Comparison of ENCODE assay signal across 12 mouse cellular contexts in genomic region chr10:86100281-86100851, GRCm38 (mm10).
DNase-seq lines count a peak whose midpoint lies in the region; ATAC-seq and TF ChIP-seq lines count a peak whose summit lies in the region.
"Had no signal": no experiment of that assay in that cellular context is flagged by ENCODE, and none has a peak within 500 bp of the region (broad histone marks: within the 10 kb centered on the region; RNA-seq: fewer than 3 reads in every experiment).

No protein-coding gene starts in this region.

- TF ChIP-seq EP300 in heart, adult 2 months (IDR thresholded peaks at IDR 0.05; ENCODE audit: insufficient read depth, low read depth, low read length), result no peak

- H3K9ac ChIP-seq in heart, adult 2 months (ENCODE audit: low read depth, low read length), result no peak overlapping the region
- H3K9ac ChIP-seq in heart, embryonic 11.5 days (ENCODE audit: low read depth, low read length), result no peak overlapping the region
- H3K9ac ChIP-seq in midbrain, postnatal 0 days (replicated peaks; ENCODE audit: low read length, poor library complexity, severe bottlenecking), result no peak overlapping the region
- H3K9ac ChIP-seq in midbrain, embryonic 13.5 days (replicated peaks), result no peak overlapping the region

- no peaks in the 10 kb centered on the region for H3K79me2 ChIP-seq in heart, adult 2 months (replicated peaks; ENCODE audit: control insufficient read depth, insufficient read depth, low read length)

- H3K4me2 ChIP-seq in heart, embryonic 11.5 days, result no peak overlapping the region
- no peak overlapping the region for H3K4me2 ChIP-seq in midbrain, postnatal 0 days (ENCODE audit: low read depth, low read length, poor library complexity, severe bottlenecking)
- H3K4me2 ChIP-seq in midbrain, embryonic 13.5 days (replicated peaks), result no peak overlapping the region

- peak; percentile 39 to 79 for DNase-seq in heart, adult 2 months
- DNase-seq in midbrain, postnatal 0 days (ENCODE audit: low spot score), result peak; percentile 44
- peak; percentile 15 for DNase-seq in brain, embryonic 14.5 days (ENCODE audit: low read depth)
- peak; percentile 21 for DNase-seq in skeletal muscle tissue, adult 2 months (ENCODE audit: low read depth, low spot score)
- no peak for DNase-seq in kidney, postnatal 4 days
- DNase-seq: kidney, postnatal 25 days; right cerebral cortex, adult 18-20 months; thymus, adult 2 months had no signal

- WGBS in heart, adult 2 months, result 67% methylated on average over 3 of the region's 3 CpGs
- WGBS in heart, embryonic 11.5 days (ENCODE audit: insufficient replicate concordance), result 83% methylated on average over 3 of the region's 3 CpGs
- WGBS in midbrain, postnatal 0 days, result 65% methylated on average over 3 of the region's 3 CpGs
- 72% methylated on average over 3 of the region's 3 CpGs for WGBS in midbrain, embryonic 13.5 days

- no peak for ATAC-seq in heart, embryonic 11.5 days (replicated peaks; ENCODE audit: insufficient number of reproducible peaks, low FRiP score, low TSS enrichment)
- no peak for ATAC-seq in midbrain, postnatal 0 days (ENCODE audit: low FRiP score)
- no peak for ATAC-seq in midbrain, embryonic 13.5 days

- H3K9me3 ChIP-seq in heart, embryonic 11.5 days (replicated peaks; ENCODE audit: control insufficient read depth, low read length), result peaks cover 10% of the 10 kb centered on the region; the same call in 1 of the 2 replicates
- H3K9me3 ChIP-seq in midbrain, postnatal 0 days (ENCODE audit: low read length), result 0 out of 2 replicates have a peak, but pooled peaks cover 4% of the 10 kb centered on the region
- peaks cover 6% of the 10 kb centered on the region; the same call in 1 of the 2 replicates for H3K9me3 ChIP-seq in midbrain, embryonic 13.5 days
- H3K9me3 ChIP-seq: G1E had no signal

- no peaks in the 10 kb centered on the region for H3K36me3 ChIP-seq in heart, adult 2 months (ENCODE audit: control insufficient read depth, insufficient read depth, low read length)
- H3K36me3 ChIP-seq in heart, embryonic 11.5 days (ENCODE audit: control insufficient read depth, insufficient read depth, low read length), result no peaks in the 10 kb centered on the region
- no peaks in the 10 kb centered on the region for H3K36me3 ChIP-seq in midbrain, postnatal 0 days (ENCODE audit: insufficient read depth, low read length)
- H3K36me3 ChIP-seq in midbrain, embryonic 13.5 days, result peaks cover 6% of the 10 kb centered on the region; the same call in 1 of the 2 replicates
- H3K36me3 ChIP-seq: G1E had no signal

- H3K4me1 ChIP-seq in heart, adult 2 months (ENCODE audit: control insufficient read depth, insufficient read depth, low read length), result no peaks in the 10 kb centered on the region; the same call in 1 of the 2 replicates
- H3K4me1 ChIP-seq in heart, embryonic 11.5 days (ENCODE audit: control insufficient read depth, insufficient read depth, low read length), result peaks cover 3% of the 10 kb centered on the region; the same call in 1 of the 2 replicates
- no peaks in the 10 kb centered on the region for H3K4me1 ChIP-seq in midbrain, postnatal 0 days (ENCODE audit: insufficient read depth, low read length)
- H3K4me1 ChIP-seq in midbrain, embryonic 13.5 days (replicated peaks), result no peaks in the 10 kb centered on the region

- intact Hi-C loops in heart, adult 2 months (cut with DNase I), result no loop called here

- H3K27ac ChIP-seq in heart, adult 2 months, result no peak overlapping the region
- no peak overlapping the region for H3K27ac ChIP-seq in heart, embryonic 11.5 days (ENCODE audit: low read depth, low read length)
- no peak overlapping the region for H3K27ac ChIP-seq in midbrain, postnatal 0 days (ENCODE audit: low read depth, low read length)
- no peak overlapping the region for H3K27ac ChIP-seq in midbrain, embryonic 13.5 days
- H3K27ac ChIP-seq: macrophage had no signal

- no peak for TF ChIP-seq CTCF in heart, adult 2 months (IDR thresholded peaks at IDR 0.05)
- no peak for TF ChIP-seq CTCF in midbrain, postnatal 0 days (IDR thresholded peaks at IDR 0.05)
- TF ChIP-seq CTCF in brain, embryonic 14.5 days (IDR thresholded peaks at IDR 0.05; ENCODE audit: borderline replicate concordance, extremely low read depth, insufficient read depth, insufficient read length), result no peak

- no peak overlapping the region for H3K4me3 ChIP-seq in heart, adult 2 months
- H3K4me3 ChIP-seq in heart, embryonic 11.5 days (ENCODE audit: low read depth, low read length), result no peak overlapping the region
- H3K4me3 ChIP-seq in midbrain, postnatal 0 days (ENCODE audit: low read depth, low read length), result no peak overlapping the region
- H3K4me3 ChIP-seq in midbrain, embryonic 13.5 days (replicated peaks), result no peak overlapping the region

- H3K27me3 ChIP-seq in heart, adult 2 months (ENCODE audit: control insufficient read depth, insufficient read depth, low read length), result no peaks in the 10 kb centered on the region
- no peaks in the 10 kb centered on the region for H3K27me3 ChIP-seq in heart, embryonic 11.5 days (ENCODE audit: control insufficient read depth, insufficient read depth, low read length)
- H3K27me3 ChIP-seq in midbrain, postnatal 0 days (ENCODE audit: insufficient read depth, low read length), result no peaks in the 10 kb centered on the region
- no peaks in the 10 kb centered on the region for H3K27me3 ChIP-seq in midbrain, embryonic 13.5 days

- no peak for TF ChIP-seq POLR2A in heart, adult 2 months (IDR thresholded peaks at IDR 0.05; ENCODE audit: insufficient read depth, low read depth, low read length)
- no peak for TF ChIP-seq POLR2A in brain, embryonic 14.5 days (IDR thresholded peaks at IDR 0.05; ENCODE audit: borderline replicate concordance, extremely low read depth, insufficient read depth, insufficient read length, poor library complexity, severe bottlenecking)

Comparison
In these comparisons a context has a peak if more than half of its experiments do, and no peak if none do; other contexts are left out.
1. DNase-seq: peak in heart, adult 2 months (2 of 2), midbrain, postnatal 0 days (single experiment), brain, embryonic 14.5 days (single experiment) and skeletal muscle tissue, adult 2 months (single experiment); none in kidney, postnatal 4 days (0 of 2).